Mouse (Mus musculus): ENCODE measurements at regions not wholly inside any gene's neighbourhood (a gene's known extent, or its start where the extent isn't known, plus 50 kb on each side); places are given as distances from the start of the nearest gene placed in this dataset.
A peak's percentile ranks its signal among the peaks of the same experiment; 100 is the strongest.

DNA sequence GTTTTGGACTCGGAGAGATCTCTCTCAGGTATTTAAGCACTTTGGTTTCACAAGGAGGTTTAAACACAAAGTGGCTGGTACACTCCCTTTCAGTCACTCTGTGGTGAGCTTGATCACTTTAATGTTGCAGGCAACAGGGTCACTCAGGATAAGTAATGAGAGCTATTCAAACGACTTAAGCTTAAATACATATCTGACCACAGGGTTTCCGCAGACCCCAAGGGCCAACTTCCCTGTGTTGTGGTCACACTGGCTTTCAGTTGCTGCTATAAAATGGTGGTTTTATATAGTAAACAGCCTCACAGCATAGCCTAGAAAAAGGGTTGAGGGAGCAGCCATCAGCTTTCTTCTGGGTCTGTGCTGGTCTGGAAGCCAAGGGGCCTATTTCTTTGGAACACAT, 225.0 kb downstream of the Agtpbp1 start:
- H3K79me2 ChIP-seq (ENCODE audit: control insufficient read depth, insufficient read depth), result no peaks in the 10 kb centered on the region
- no peaks in the 10 kb centered on the region for H3K36me3 ChIP-seq (ENCODE audit: control insufficient read depth, insufficient read depth)
- H3K27me3 ChIP-seq (ENCODE audit: control insufficient read depth, insufficient read depth, insufficient read length), result peaks cover 4% of the 10 kb centered on the region
- no peak overlapping the region for H3ac ChIP-seq (ENCODE audit: control insufficient read depth, insufficient read length, low read depth)
- TF ChIP-seq MYOG (IDR thresholded peaks at IDR 0.05; ENCODE audit: control insufficient read depth, extremely low read depth, insufficient read length), result no peak
- TF ChIP-seq MAX (IDR thresholded peaks at IDR 0.05), result no peak
- no peak for TF ChIP-seq MYOD1 (IDR thresholded peaks at IDR 0.05; ENCODE audit: control insufficient read depth, insufficient read length, low read depth)
- TF ChIP-seq CEBPB (IDR thresholded peaks at IDR 0.05; ENCODE audit: low read depth), result no peak
- TF ChIP-seq CTCF (IDR thresholded peaks at IDR 0.05; ENCODE audit: control insufficient read depth, insufficient read depth, insufficient read length), result no peak
- TF ChIP-seq USF1 (IDR thresholded peaks at IDR 0.05; ENCODE audit: low read depth), result no peak
- TF ChIP-seq FOSL1 (IDR thresholded peaks at IDR 0.05; ENCODE audit: insufficient read depth, low read length, poor library complexity, severe bottlenecking), result no peak
- no peaks in the 10 kb centered on the region for H3K79me3 ChIP-seq (ENCODE audit: low read depth)
- H3K4me3 ChIP-seq (ENCODE audit: insufficient read depth, poor library complexity, severe bottlenecking), result no peak overlapping the region

GRCm38 (mm10) chr13:59358421-59358820, 226.6 kb downstream of the Agtpbp1 start:
- peaks cover 4% of the 10 kb centered on the region for H3K27me3 ChIP-seq (ENCODE audit: control insufficient read depth, insufficient read depth, insufficient read length)
- TF ChIP-seq MYOD1 (IDR thresholded peaks at IDR 0.05; ENCODE audit: control insufficient read depth, insufficient read length, low read depth) (no peak), CEBPB (IDR thresholded peaks at IDR 0.05; ENCODE audit: low read depth) (no peak), FOSL1 (IDR thresholded peaks at IDR 0.05; ENCODE audit: insufficient read depth, low read length, poor library complexity, severe bottlenecking) (no peak), CTCF (IDR thresholded peaks at IDR 0.05; ENCODE audit: control insufficient read depth, insufficient read depth, insufficient read length) (no peak), MYOG (IDR thresholded peaks at IDR 0.05; ENCODE audit: control insufficient read depth, extremely low read depth, insufficient read length) (no peak), USF1 (IDR thresholded peaks at IDR 0.05; ENCODE audit: low read depth) (no peak), MAX (IDR thresholded peaks at IDR 0.05) (no peak)
- H3K4me3 ChIP-seq (ENCODE audit: insufficient read depth, poor library complexity, severe bottlenecking), result no peak overlapping the region
- H3ac ChIP-seq (ENCODE audit: control insufficient read depth, insufficient read length, low read depth), result no peak overlapping the region
- H3K36me3 ChIP-seq (ENCODE audit: control insufficient read depth, insufficient read depth), result no peaks in the 10 kb centered on the region
- H3K79me3 ChIP-seq (ENCODE audit: low read depth), result no peaks in the 10 kb centered on the region
- no peaks in the 10 kb centered on the region for H3K79me2 ChIP-seq (ENCODE audit: control insufficient read depth, insufficient read depth)

DNA sequence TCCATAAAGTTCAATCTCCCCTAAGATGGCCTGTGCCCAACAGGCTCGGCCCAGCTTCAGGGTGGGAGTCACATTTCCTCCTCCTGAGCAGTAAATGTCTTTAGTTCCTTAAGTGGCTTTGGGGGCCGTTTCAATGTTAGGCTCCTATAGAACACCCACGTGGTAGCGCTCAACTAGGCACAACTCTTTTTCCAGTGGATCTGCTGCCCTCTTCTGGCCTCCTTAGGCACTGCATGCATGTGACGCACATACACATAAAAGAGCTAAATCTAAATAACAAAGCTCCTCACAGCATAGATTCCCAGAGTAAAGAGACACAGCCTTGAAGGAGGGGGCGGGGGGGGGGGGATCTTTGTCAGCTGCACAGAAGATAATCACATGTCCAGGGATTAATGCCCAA, 233.6 kb downstream of the Agtpbp1 start:
- no peaks in the 10 kb centered on the region for H3K27me3 ChIP-seq (ENCODE audit: control insufficient read depth, insufficient read depth, insufficient read length)
- H3K36me3 ChIP-seq (ENCODE audit: control insufficient read depth, insufficient read depth), result no peaks in the 10 kb centered on the region
- no peaks in the 10 kb centered on the region for H3K79me3 ChIP-seq (ENCODE audit: low read depth)
- no peak overlapping the region for H3K4me3 ChIP-seq (ENCODE audit: insufficient read depth, poor library complexity, severe bottlenecking)
- no peak overlapping the region for H3ac ChIP-seq (ENCODE audit: control insufficient read depth, insufficient read length, low read depth)
- TF ChIP-seq CEBPB (IDR thresholded peaks at IDR 0.05; ENCODE audit: low read depth) (no peak), MAX (IDR thresholded peaks at IDR 0.05) (no peak), MYOG (IDR thresholded peaks at IDR 0.05; ENCODE audit: control insufficient read depth, extremely low read depth, insufficient read length) (no peak), FOSL1 (IDR thresholded peaks at IDR 0.05; ENCODE audit: insufficient read depth, low read length, poor library complexity, severe bottlenecking) (no peak), MYOD1 (IDR thresholded peaks at IDR 0.05; ENCODE audit: control insufficient read depth, insufficient read length, low read depth) (no peak), USF1 (IDR thresholded peaks at IDR 0.05; ENCODE audit: low read depth) (no peak), CTCF (IDR thresholded peaks at IDR 0.05; ENCODE audit: control insufficient read depth, insufficient read depth, insufficient read length) (no peak)
- no peaks in the 10 kb centered on the region for H3K79me2 ChIP-seq (ENCODE audit: control insufficient read depth, insufficient read depth)

DNA sequence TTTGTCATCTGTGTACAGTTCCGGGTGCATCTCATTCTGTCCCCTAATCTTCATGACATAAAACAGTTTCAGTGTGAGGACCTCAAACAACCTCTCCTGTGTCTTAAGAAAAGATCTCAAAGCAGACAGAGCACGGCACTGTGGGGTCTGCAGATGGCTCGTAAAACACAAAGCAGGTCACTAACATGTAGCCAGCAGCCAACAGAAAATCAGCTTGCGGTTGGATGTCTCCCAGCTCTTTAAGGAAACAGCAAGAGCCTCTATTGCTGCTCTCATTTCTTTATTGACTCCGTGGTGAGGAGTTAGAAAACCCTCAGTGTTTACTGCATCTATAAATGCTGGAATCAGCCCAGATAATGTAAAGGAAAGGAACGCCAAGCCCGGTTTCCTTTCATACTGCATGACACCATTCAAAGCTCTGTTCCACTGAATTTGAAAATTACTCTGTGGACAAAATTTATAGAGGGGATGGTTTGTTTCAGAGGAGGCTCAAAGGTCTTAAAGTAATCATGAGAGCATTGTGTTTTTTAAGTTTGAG, 234.3 kb downstream of the Agtpbp1 start:
- Histone ChIP-seq H3ac (ENCODE audit: control insufficient read depth, insufficient read length, low read depth) (no peak overlapping the region), H3K79me2 (ENCODE audit: control insufficient read depth, insufficient read depth) (no peaks in the 10 kb centered on the region), H3K79me3 (ENCODE audit: low read depth) (no peaks in the 10 kb centered on the region), H3K4me3 (ENCODE audit: insufficient read depth, poor library complexity, severe bottlenecking) (no peak overlapping the region), H3K36me3 (ENCODE audit: control insufficient read depth, insufficient read depth) (no peaks in the 10 kb centered on the region), H3K27me3 (ENCODE audit: control insufficient read depth, insufficient read depth, insufficient read length) (no peaks in the 10 kb centered on the region)
- TF ChIP-seq USF1 (IDR thresholded peaks at IDR 0.05; ENCODE audit: low read depth) (no peak), MYOG (IDR thresholded peaks at IDR 0.05; ENCODE audit: control insufficient read depth, extremely low read depth, insufficient read length) (no peak), MYOD1 (IDR thresholded peaks at IDR 0.05; ENCODE audit: control insufficient read depth, insufficient read length, low read depth) (no peak)

GRCm38 (mm10) chr13:59348510-59348909, 236.5 kb downstream of the Agtpbp1 start:
- Histone ChIP-seq H3K4me3 (ENCODE audit: insufficient read depth, poor library complexity, severe bottlenecking) (no peak overlapping the region), H3K27me3 (ENCODE audit: control insufficient read depth, insufficient read depth, insufficient read length) (no peaks in the 10 kb centered on the region), H3ac (ENCODE audit: control insufficient read depth, insufficient read length, low read depth) (no peak overlapping the region), H3K36me3 (ENCODE audit: control insufficient read depth, insufficient read depth) (no peaks in the 10 kb centered on the region), H3K79me3 (ENCODE audit: low read depth) (no peaks in the 10 kb centered on the region), H3K79me2 (ENCODE audit: control insufficient read depth, insufficient read depth) (no peaks in the 10 kb centered on the region)
- TF ChIP-seq MYOG (IDR thresholded peaks at IDR 0.05; ENCODE audit: control insufficient read depth, extremely low read depth, insufficient read length), result no peak

DNA sequence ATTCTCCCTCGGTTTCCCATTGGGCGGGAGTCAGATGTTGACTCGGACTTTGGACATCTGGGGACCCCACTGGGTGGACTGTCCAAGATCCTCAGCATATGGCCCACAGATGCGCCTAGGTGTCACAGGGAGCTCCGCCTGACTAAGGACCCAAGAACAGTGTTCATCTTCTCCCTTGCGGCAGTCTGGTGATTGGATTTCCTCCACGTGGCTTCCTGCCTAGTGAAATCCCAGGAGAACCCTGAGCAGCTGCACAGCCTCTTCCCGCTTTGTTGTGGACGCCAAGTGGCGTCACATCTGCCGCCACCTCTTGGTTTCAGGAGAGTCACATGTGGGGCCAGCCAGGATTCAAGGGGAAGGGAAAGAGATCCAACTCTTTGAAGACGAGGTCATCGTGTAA, 243.2 kb downstream of the Agtpbp1 start:
- H3ac ChIP-seq (ENCODE audit: control insufficient read depth, insufficient read length, low read depth), result no peak overlapping the region
- H3K79me2 ChIP-seq (ENCODE audit: control insufficient read depth, insufficient read depth), result no peaks in the 10 kb centered on the region
- TF ChIP-seq CEBPB (IDR thresholded peaks at IDR 0.05; ENCODE audit: low read depth) (no peak), CTCF (IDR thresholded peaks at IDR 0.05; ENCODE audit: control insufficient read depth, insufficient read depth, insufficient read length) (no peak), USF1 (IDR thresholded peaks at IDR 0.05; ENCODE audit: low read depth) (peak; percentile 19), MAX (IDR thresholded peaks at IDR 0.05) (no peak)
- H3K27me3 ChIP-seq (ENCODE audit: control insufficient read depth, insufficient read depth, insufficient read length), result no peaks in the 10 kb centered on the region
- H3K79me3 ChIP-seq (ENCODE audit: low read depth), result no peaks in the 10 kb centered on the region
- H3K4me3 ChIP-seq (ENCODE audit: insufficient read depth, poor library complexity, severe bottlenecking), result no peak overlapping the region
- no peaks in the 10 kb centered on the region for H3K36me3 ChIP-seq (ENCODE audit: control insufficient read depth, insufficient read depth)

All from C2C12 (cell line).